Mouse (Mus musculus) megakaryocyte, adult 5-6 weeks (primary cell): ENCODE data around the gene Arhgap21. TPM values are rescaled to one million over a fixed set of nuclear protein-coding genes. Genes with fewer than 3 reads are reported as not detected.

ENCODE experiments used
- ATAC-seq: 2 replicates; pipeline ENCODE4 v1.8.0; 2016; ENCODE audit warnings: mild to moderate bottlenecking, inconsistent platforms; ENCODE audit not compliant: poor library complexity, severe bottlenecking
- total RNA-seq, 2 experiments: library from RNA; stranded (forward) in 1 of 2; stranded (reverse) in 1 of 2; fragments of 153-499, 151-499 nt in 1 of 2; fragments of 221-1000, 200-1000 nt in 1 of 2; gene quantifications; 2 replicates each; pipeline versions ENCODE4 v1.2.3 to v1.2.4; 2015 to 2017

Arhgap21 gene
- total RNA-seq, 2 experiments from 2014 or later, result 11.4 to 17.3 TPM

DNA sequence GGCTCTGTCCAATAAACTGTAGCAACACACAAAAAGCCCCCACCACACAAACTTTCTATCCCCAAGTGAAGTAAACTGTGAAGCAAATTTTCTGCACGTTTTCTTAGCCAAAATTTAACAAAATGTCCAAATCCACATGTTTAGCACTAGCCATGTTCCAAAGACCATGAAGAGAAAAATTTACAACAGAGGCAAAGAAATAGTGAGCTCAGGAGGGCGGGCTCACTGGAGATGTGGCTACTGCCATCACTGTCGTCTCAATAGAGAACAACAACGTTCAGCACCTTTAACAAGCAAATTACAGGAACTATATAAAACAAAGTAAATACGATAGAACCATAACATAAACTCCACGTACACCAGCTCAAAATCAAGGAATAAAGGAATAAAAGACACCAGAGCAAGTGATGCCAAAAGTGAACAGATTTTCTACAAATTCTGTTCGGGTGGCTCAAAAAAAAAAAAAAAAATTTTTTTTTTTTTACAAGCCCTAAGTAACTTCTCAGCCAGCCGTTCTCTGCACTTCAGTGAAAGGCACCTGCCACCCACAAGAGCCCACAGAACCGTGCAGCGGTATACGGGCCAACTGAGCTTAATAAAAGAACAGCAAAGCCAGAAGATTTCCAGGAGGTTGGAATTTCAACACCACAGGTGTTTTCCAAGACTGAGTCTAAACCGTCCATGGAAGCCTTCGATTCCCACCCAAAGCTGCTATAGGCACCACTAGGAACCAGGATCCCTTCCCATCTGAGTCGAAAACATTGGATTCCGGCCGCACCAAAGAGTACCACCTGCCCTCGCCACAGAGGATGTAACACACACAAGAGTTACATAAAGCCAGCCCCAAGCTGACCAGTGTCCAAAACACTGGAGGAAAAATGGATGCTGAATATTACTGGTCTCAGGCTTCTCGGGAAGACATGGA is 2.2 kb downstream of the Arhgap21 start:
- no peak for ATAC-seq

DNA sequence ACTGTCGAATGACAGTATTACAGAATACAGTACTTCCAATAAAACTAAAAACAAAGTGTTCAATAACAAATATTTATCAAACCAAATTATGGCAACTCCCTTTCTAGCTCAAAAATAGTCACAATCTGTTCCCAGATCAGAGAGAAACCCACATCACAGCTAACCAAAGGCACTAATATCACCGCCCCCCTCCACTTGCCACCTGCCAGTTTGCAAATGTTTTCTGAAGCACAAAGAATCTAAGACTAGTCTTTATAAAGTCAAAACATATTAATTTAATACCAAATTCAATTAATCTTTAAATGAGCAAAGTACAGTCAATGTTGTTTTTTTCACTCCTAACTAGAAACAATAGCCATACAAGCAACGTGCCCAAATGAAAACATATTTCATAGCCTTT is 3.3 kb downstream of the Arhgap21 start:
- ATAC-seq, result no peak

DNA sequence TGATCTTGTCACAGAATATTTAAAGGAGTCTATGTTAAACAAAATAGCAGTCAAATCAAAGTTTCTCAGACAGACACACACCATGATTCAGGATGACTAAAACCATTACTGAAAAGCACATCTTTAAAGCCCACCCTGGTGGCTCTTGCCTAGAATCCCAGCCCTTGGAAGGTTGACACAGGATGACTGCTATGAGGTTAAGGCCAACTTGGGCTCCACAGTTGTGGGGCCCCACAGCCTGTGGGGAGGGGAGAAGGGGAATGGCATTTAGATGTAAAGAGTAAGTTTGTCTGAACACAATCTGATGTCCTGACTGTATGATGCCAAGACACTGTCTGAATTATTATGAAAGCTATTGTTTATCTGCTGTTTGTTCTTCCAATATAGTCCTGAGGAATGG is 4.2 kb downstream of the Arhgap21 start:
- no peak for ATAC-seq

DNA sequence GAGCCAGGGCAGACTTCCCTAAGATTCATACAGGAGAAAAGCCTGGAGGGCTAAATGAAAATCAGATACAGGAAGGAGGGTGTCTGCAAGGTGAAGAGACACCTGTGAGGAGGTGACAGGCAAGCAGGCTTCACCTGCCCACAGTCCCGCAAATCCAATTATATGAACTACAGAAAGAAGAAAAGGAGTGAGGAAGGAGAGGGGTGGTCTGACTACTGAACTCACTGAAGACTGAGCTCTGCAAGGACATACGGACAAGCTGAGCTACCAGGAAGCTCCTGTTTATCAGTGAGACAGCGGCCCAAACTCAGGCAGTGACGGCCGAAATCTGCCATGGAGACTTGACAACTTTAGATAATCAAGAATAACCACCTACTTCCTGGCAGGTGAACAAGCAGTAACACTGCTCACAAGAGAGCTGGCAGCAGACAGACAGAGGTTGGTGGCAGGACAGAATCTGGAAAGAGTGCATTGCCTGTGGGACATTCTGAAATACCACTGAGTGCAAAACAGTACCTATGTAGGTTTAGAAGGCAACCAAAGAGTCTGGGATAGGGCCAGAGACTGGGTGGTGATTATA is 5.4 kb downstream of the Arhgap21 start:
- no peak for ATAC-seq

DNA sequence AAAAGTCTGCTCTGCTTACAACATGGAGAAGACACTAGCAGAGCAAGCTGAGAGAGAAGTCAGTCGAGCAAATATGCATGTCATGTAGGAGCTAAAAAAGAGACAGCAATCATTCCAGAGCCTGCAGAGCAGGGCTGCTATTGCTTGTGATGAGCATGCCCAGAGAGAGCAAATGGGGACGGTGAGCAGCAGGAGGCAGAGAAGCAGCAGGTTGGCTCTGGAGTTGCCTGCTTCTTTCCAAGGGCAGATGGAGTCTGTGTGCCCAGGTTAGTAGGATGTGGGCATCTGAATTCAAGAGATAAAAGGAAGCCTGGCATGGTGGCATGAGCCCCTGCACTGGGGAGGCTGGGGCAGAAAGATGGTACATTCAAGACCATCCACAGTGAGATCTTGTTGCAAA is 6.4 kb downstream of the Arhgap21 start:
- no peak; the same call in 1 of the 2 replicates for ATAC-seq

DNA sequence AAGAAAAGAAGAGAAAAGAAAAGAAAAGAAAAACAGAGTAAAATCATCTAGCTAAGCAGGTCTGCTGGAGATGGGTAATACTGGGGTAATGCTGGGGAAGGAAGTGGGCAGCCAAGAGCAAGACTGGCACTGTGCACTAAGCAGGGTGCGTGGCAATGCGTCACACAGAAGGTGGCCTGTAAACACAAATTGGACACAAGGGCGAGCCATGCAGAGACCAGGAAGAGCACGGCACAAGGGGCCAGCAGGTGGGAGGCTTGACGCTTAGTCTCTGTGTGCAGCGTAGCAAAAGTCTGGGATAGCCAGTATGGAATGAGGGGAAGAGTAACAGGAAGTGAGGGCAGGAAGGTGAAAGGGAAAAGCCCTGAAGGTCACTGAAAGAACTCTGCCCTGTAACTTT is 6.9 kb downstream of the Arhgap21 start:
- ATAC-seq, result peak; percentile 91

DNA sequence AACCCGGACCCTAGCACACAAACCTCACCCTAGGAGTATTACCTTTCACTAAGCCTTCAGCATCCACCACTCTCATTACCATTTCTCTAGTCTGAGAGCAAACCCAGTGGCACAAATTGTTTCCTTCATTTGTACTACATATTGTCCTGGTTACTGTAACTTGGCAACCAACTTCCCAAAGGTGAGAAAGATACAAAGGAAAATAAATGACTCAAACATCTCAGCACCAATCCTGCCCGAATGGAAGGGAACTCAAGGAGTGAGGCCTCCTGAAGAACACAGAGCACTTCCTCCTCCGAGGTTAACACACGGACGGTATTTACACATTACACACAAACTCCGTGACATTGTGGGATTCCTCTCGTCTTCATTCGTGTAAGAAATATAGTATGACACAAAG is 7.4 kb downstream of the Arhgap21 start:
- ATAC-seq, result peak; percentile 57

DNA sequence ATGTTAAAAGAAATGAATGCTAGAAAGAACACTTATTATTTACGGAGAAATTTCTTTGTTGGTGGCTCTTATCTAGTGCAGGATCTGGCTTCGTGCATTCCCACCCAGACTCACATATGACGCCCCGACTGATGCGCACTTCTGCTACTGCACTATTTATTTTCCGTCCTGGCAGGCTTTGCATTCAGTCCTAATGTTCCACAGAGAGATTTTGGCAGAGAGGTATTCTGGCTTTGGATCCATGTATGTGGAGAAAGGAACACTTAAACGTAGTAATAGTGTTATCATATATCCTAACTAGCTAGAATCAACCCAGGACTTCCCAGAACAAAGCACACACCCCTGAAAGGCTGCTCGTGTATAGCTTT is 8.0 kb downstream of the Arhgap21 start:
- no peak for ATAC-seq

DNA sequence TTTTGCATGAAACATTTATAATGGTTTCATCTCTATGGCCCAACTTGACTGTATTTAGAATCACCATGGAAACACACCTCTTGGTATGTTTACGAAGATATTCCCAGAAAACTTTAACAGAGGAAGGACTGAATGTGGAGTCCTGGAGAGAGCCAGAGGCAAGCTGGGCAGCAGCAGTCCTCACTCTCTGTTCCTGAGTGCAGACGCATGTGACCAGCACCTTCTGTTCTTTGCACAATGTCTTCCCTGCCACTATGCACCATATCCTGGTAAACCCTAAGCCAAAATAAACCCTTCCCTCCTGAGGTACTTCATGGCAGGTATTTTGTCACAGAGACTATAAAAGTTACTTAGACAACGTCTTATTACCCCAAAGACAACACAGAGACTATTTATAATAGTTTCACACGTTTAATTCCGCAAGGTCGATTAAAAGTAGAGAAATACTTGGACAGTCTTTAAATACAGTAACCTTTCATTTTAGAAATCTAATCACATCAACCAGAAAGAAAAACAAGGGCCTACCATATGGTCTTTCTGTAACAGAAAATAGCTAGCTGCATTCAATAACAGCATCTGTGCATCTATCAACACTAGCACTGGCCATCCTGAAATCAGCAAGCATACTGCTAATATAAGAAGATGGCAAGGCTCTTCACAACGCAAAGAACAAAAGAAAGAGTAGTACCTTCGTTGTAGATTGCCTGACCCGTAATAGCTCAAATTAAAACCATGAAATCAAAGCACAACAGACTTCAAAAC is 8.6 kb downstream of the Arhgap21 start:
- no peak for ATAC-seq

DNA sequence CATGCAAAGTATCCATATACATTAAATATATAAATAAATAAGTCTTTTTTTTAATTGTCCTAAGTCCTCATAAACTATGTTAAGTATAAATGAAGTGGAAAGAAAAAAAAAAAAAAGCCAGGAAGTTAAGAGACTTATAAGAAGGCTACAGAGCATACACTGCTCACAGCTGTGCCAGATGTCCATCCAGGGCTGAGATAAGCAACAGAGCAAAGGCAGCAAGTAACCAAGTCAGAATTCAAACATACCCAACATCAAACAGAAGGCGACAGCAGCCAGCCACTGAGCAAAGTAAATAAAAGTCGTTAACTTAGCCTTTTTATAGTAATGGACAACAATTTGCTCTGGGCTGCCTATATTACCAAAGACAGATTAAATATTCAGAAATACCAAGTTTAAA is 9.6 kb downstream of the Arhgap21 start:
- ATAC-seq, result no peak

DNA sequence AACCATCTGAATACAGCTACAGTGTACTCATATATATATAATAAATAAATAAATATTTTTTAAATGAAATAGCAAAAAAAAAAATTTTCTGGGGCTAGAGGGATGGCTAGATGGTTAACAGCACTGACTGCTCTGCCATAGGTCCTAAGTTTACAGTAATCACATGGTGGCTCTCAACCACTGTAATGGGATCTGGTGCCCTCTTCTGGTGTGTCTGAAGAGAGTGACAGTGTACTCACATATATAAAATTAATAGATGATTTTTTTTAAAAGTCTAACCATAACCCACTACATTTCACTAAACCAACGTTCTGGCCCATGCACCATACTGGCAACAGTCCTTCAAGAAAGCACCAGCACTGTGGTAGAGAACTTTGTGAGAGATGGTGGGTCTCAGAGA is 10.7 kb downstream of the Arhgap21 start:
- no peak for ATAC-seq

DNA sequence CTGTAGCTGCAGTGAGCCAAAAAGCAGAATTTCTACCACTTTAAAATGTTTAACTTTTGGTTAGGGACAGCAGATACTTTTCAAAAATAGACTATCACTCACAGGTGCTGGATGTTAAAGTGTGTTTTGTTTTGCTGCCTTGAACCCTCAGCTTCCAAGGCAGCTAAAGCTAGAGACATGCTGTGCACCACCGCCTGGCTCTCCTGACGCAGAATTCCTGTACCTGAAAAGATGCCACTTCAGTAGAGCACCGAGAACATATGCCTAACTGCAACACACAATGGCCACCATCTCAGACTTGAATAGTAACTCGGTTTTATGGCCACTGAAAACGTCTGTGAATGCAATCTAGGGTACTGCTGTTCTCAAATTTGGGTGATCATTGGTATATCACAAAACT is 12.0 kb downstream of the Arhgap21 start:
- no peak for ATAC-seq

DNA sequence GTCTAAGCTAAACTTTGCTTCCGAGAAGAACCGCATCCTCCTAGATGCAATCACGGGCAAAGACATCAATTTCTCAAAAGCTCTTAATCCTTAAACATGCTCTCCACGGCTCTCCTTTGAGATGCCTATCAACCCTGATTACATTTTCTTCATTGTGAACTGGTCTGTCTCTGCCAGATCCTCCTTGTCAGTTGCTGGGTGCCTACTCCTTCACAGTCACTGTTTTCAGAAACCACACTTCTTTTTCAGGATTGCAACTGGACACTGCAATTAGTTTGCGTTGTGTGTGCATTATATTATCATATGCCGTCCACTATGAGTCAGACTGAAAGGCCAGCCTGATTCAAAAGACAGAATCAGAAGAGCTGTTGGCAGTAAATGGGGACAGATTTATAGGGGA is 12.7 kb downstream of the Arhgap21 start:
- ATAC-seq, result no peak

DNA sequence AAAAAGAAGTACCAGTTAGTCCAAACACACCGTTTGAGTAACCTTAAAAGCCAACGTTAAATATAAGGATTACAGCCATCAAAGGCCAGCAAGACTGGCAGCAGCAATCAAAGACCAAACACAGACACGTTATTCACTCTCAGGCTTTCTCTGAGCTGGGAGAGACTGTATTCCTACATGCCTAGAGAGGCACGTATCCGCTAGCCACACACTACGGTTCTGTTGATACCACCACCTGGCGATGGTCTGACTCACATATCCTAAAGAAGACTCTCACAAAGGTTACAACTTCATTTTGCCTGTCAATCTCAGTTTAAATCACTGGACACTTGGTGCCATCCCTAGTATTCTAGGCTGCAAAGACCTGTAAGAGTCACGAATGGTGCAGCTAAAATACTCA is 13.3 kb downstream of the Arhgap21 start:
- ATAC-seq, result no peak

DNA sequence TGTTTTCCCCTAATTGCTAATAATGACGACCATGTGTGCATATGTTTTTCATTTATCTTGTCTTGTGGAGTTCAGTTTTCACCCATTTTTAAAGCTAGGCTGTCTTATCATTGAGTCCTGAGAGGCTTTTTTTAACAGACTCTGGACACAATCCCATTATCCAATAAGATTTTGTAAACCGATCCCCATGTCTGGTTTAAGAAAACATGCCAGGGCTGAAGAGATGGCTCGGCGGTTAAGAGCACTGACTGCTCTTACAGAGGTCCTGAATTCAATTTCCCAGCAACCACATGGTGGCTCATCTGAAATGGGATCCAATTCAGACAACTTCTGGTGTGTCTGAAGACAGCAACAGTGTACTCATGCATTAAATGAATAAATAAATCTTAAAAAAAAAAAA is 16.0 kb downstream of the Arhgap21 start:
- ATAC-seq, result no peak

DNA sequence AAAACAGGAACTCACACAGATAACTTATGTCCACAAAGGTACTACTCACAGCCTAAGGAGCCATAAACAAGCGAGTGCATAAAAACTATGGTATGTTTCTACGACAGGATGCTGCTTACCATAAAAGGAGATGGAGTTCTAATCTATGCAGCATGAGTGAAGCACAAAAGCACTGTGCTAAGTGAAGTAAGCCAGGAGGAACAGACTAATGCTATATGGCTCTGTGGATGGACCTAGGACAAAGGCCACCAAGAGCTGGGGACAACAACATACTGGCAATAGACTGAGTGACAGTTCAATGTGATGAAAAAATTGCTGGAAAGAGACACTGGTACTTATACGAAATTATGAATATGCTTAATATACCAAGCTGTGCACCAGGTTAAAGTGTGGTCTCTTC is 19.5 kb downstream of the Arhgap21 start:
- no peak for ATAC-seq

DNA sequence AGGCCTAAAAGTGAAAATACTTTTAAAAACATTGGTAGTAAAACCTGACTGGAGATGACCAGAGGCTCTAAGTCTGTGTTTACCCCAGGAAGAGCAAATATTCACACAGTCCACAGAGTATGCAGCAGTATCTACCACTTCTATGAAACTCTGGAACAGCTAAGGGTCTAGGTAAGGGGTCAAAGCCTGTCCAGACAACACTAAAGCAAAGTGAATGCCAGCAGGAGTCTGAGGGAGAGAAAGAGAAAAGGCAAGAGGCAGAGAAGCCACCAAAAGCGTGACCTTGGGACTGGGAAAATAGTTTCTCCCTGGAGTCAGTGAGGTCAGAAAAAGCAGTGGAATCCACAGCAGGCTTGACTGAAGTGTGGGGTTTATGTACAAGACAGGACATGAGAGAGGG is 21.6 kb downstream of the Arhgap21 start:
- no peak for ATAC-seq

DNA sequence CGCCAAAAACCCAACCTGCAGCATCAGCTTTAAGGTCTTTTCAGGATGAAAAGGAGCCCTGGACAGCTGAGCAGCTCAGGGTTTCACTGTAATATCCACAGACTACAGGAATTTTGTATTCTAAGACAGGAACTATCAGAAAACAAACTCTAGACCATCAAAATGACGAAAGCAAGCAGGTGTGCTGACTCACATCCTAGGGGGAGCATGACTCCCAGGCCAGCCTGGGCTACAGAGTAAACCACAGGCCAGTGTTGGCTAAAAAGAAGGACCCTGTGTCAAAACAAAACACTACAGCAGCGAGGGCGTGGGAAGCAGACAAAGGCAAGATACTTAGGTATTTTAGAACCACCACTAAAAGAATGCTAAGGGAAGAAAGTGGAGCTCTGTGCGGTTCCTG is 23.1 kb downstream of the Arhgap21 start:
- ATAC-seq, result no peak

DNA sequence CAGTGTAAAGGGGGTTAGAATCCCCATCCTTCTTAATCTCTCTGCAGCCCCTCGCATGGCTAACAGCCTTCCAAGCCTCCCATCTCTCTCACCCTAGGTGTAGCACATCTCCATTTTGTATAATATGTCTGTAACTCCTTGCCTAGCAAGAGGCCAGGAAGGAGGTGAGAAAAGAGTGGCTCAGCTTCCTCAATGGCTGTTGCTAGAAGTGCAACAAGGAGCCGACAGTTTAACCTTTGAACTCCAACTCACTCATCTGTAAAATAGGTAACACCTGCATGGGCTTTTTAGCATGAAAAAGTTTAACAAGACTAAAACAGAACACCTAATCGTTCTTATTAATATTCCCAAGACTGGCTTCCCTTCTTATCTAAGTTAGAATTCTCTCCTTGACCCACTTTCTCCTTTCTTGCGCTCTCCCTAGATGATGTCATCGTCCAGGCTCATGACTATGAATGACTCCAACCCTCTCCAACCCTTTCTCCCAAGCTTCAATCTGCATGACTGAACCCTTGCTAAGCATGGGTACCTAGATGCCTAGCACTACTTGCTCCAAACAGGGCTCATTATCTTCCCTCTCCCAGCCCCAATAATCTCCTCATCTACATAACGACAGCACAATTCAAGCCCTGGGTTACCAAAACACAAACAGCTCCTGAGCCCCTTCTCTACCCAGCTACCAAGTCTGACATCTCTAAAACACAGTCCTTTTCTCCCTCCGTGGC is 24.8 kb downstream of the Arhgap21 start:
- ATAC-seq, result no peak

DNA sequence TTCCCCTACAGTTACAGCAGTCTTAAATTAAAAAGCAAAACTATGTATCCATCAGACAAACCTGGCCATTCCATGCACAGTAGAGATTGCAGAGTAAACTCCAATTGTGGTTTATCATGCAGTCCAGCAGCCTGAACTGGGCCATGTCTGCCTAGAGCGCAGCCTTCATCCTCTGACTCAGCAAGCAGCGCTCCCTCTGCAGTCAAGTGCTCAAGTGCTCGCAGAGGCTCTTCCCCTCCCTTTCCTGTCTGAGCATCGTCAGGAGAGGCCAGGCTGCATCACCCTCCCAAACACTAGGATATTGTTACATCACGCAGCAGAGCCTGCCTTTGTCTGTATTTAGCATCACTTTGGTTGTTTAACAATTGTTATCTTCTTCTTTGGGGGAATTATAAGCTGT is 25.5 kb downstream of the Arhgap21 start:
- ATAC-seq, result peak; percentile 77
